Comparison of ENCODE assay signal across 8 mouse cellular contexts in the genomic region with DNA sequence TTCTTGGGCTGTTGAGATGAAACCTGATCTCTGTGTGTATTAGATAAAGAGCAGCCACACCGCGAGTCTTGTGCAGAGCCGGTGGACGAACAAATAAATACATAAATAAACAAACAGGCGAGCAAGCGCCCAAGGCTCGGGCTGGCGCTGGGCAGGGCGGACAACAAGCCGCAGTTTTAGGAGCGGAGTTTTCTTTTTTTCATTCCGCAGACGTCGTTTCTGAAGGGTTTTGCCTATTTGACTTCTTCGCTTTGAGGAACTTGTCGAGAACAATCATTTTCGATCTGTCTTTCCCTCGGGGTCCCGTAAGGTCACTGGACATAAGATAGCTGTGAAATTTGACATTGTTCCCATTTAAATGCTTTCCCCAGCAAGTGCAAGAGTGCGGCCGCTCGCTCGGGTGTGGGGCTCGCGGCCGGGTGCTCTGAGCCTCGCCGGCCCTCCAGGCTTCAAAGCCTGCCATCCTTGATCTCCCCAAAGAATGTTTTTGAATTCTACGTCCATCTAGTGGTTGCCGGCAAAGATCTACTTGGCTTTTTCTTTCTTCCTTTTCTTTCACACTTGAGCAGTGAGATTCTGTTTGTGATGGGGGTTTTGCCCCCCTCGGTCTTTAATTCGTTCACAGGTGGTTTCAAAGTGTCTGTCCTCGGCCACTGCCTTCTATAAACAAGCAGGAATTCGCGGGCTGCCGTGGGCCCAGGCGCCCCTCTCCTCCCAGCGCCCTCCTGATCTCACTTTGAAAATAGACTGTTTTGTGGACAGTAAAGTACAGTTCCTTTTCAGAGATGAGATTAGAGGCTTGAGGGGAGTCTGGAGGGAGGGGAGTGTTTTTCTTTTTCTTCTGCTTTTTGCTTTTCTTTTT. TPM values are rescaled to one million over a fixed set of nuclear protein-coding genes. Genes with fewer than 3 reads are reported as not detected.
DNase-seq lines count a peak whose midpoint lies in the region; ATAC-seq and TF ChIP-seq lines count a peak whose summit lies in the region.

No protein-coding gene starts in this region.

- peaks cover 13% of the 10 kb centered on the region for H3K4me1 ChIP-seq in thymus, adult 2 months (replicated peaks; ENCODE audit: control insufficient read depth, insufficient read depth, low read length)
- no peaks in the 10 kb centered on the region for H3K4me1 ChIP-seq in embryonic fibroblast, embryonic 13.5 days (ENCODE audit: control insufficient read depth, insufficient read depth, low read length)
- H3K4me1 ChIP-seq in hindbrain, embryonic 16.5 days (ENCODE audit: control insufficient read depth, insufficient read depth, low read depth, low read length), result peaks cover 2% of the 10 kb centered on the region
- peaks cover 13% of the 10 kb centered on the region for H3K4me1 ChIP-seq in midbrain, embryonic 11.5 days (ENCODE audit: control insufficient read depth, insufficient read depth, low read length)

- no peak for DNase-seq in thymus, adult 2 months
- DNase-seq in thymus, postnatal 10 days (ENCODE audit: low spot score in 2 of 2), result no peak
- peak; percentile 95 for DNase-seq in midbrain, embryonic 11.5 days (ENCODE audit: low spot score, missing footprints)
- peak; percentile 54 for DNase-seq in thymus, postnatal 4 days
- DNase-seq in kidney, postnatal 10 days, result no peak
- no peak for DNase-seq in right cerebral cortex, postnatal 10 days (ENCODE audit: low spot score in 2 of 2)

- 1% methylated on average over 38 of the region's 38 CpGs for WGBS in thymus, adult 2 months
- under 1% methylated on average over 38 of the region's 38 CpGs for WGBS in hindbrain, embryonic 16.5 days
- under 1% methylated on average over 38 of the region's 38 CpGs for WGBS in midbrain, embryonic 11.5 days

- no peaks in the 10 kb centered on the region for H3K36me3 ChIP-seq in thymus, adult 2 months (ENCODE audit: control insufficient read depth, insufficient read depth, low read length)
- H3K36me3 ChIP-seq in hindbrain, embryonic 16.5 days (ENCODE audit: control insufficient read depth, insufficient read depth, low read length), result no peaks in the 10 kb centered on the region
- no peaks in the 10 kb centered on the region for H3K36me3 ChIP-seq in midbrain, embryonic 11.5 days (ENCODE audit: control insufficient read depth, insufficient read depth, low read length)

- H3K9me3 ChIP-seq in hindbrain, embryonic 16.5 days (ENCODE audit: control insufficient read depth, low read length), result no peaks in the 10 kb centered on the region
- H3K9me3 ChIP-seq in midbrain, embryonic 11.5 days (ENCODE audit: control insufficient read depth, low read length), result no peaks in the 10 kb centered on the region

- no peak for TF ChIP-seq POLR2A in thymus, adult 2 months (IDR thresholded peaks at IDR 0.05; ENCODE audit: control insufficient read depth, extremely low read depth, insufficient read depth, low read length, poor library complexity)
- no peak for TF ChIP-seq POLR2A in embryonic fibroblast, embryonic 13.5 days (IDR thresholded peaks at IDR 0.05; ENCODE audit: low read depth, low read length)

- ATAC-seq in hindbrain, embryonic 16.5 days, result no peak
- no peak for ATAC-seq in midbrain, embryonic 11.5 days (ENCODE audit: low FRiP score)

- peak overlapping the region; percentile 57 for H3K4me2 ChIP-seq in hindbrain, embryonic 16.5 days (ENCODE audit: low read length)
- peak overlapping the region; percentile 51 for H3K4me2 ChIP-seq in midbrain, embryonic 11.5 days

- H3K4me3 ChIP-seq in thymus, adult 2 months (ENCODE audit: control insufficient read depth, insufficient read depth, low read length), result peak overlapping the region; percentile 48
- peak overlapping the region; percentile 45 for H3K4me3 ChIP-seq in embryonic fibroblast, embryonic 13.5 days (ENCODE audit: insufficient read depth, low read length)
- peak overlapping the region; percentile 30 for H3K4me3 ChIP-seq in hindbrain, embryonic 16.5 days (ENCODE audit: low read length)
- peak overlapping the region; percentile 26 for H3K4me3 ChIP-seq in midbrain, embryonic 11.5 days (ENCODE audit: low read depth, low read length)

- no peaks in the 10 kb centered on the region for H3K27me3 ChIP-seq in thymus, adult 2 months (ENCODE audit: control insufficient read depth, insufficient read depth, low read length)
- H3K27me3 ChIP-seq in hindbrain, embryonic 16.5 days (replicated peaks; ENCODE audit: control insufficient read depth, insufficient read depth, low read length), result peaks cover 16% of the 10 kb centered on the region
- H3K27me3 ChIP-seq in midbrain, embryonic 11.5 days (ENCODE audit: control insufficient read depth, insufficient read depth, low read length), result peaks cover 30% of the 10 kb centered on the region

- no peak overlapping the region for H3K27ac ChIP-seq in thymus, adult 2 months (ENCODE audit: control insufficient read depth, insufficient read depth, low read length)
- H3K27ac ChIP-seq in embryonic fibroblast, embryonic 13.5 days (ENCODE audit: insufficient read depth, low read length), result no peak overlapping the region
- no peak overlapping the region for H3K27ac ChIP-seq in hindbrain, embryonic 16.5 days (ENCODE audit: low read depth, low read length)
- no peak overlapping the region for H3K27ac ChIP-seq in midbrain, embryonic 11.5 days (ENCODE audit: low read depth, low read length)

- 0 out of 2 replicates have a peak overlapping the region, but pooled peaks have one; percentile 1 for H3K9ac ChIP-seq in hindbrain, embryonic 16.5 days (ENCODE audit: low read depth, low read length)
- peak overlapping the region; percentile 16 for H3K9ac ChIP-seq in midbrain, embryonic 11.5 days (ENCODE audit: low read length)

- no peak for TF ChIP-seq CTCF in thymus, adult 2 months (IDR thresholded peaks at IDR 0.05; ENCODE audit: borderline replicate concordance, control insufficient read depth, extremely low read depth, insufficient read depth, low read length, poor library complexity)
- no peak for TF ChIP-seq CTCF in embryonic fibroblast, embryonic 13.5 days (IDR thresholded peaks at IDR 0.05; ENCODE audit: borderline replicate concordance, insufficient read depth, low read length)

RNA-seq across cellular contexts. Expression of a gene that starts 15.8 kb away (rescaled TPM):
- polyA plus RNA-seq in thymus, adult 2 months (2012; rRNA removed), result 135 and 145 TPM in 2 replicates
- 13.4 and 18.0 TPM in 2 replicates for polyA plus RNA-seq in embryonic fibroblast, embryonic 13.5 days (2011; ENCODE audit: insufficient read length, low read depth, missing spikeins)
- 5.3 and 6.7 TPM in 2 replicates for polyA plus RNA-seq in hindbrain, embryonic 16.5 days (2015; fragmentation: Nextera tagmentation; extraction: Ambion mirVana)
- 2.4 and 3.2 TPM in 2 replicates for polyA plus RNA-seq in midbrain, embryonic 11.5 days (2014; fragmentation: Nextera tagmentation; extraction: Ambion mirVana)

Comparison
In these comparisons a context has a peak if more than half of its experiments do, and no peak if none do; other contexts are left out.
1. DNase-seq: peak in midbrain, embryonic 11.5 days (single experiment) and thymus, postnatal 4 days (single experiment); none in thymus, adult 2 months (single experiment), thymus, postnatal 10 days (0 of 2), kidney, postnatal 10 days (single experiment) and right cerebral cortex, postnatal 10 days (0 of 2).
2. Peak in every context shown above with its lines, with median percentiles within 50 percentile points of each other: H3K4me3 ChIP-seq.